Mouse (Mus musculus): ENCODE results near the gene Eml1.

- no peak for TF ChIP-seq POLR2A (IDR thresholded peaks at IDR 0.05; ENCODE audit: borderline replicate concordance, extremely low read depth, low read depth, low read length)
- no peak for TF ChIP-seq CTCF (IDR thresholded peaks at IDR 0.05; ENCODE audit: insufficient read depth, low read length)
These were observed 38.3 kb downstream of the Eml1 start for GRCm38 (mm10) chr12:108409100-108409499.

Data from lung, adult 2 months (tissue).